Mouse (Mus musculus): ENCODE data around the gene Olfr960.

The Olfr960 gene

DNA sequence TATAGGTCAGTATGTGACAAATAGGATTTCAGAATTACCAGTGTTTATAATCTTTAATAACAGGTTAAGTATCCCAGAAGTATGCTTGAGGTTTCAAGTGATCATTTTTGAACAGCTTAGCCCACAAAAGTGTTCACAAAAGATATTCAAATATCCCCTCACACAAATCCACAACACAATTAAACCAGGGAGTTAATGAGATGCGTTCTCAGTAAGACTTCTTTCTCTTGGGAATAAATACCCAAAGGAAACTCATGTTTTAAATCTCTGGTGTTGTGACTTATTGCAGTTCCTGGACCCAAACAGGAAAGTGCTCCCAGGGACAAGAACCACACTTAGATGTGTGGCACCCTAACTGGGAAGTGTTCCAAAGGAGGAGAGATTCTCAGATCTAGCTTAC, at the start of gene Olfr960:
Gene Olfr960 (plus strand): TSS at position 301 of the 400 bp plus-strand sequence.
- no peak for DNase-seq

- no peak for DNase-seq
Observed at GRCm38 (mm10) chr9:39575469-39575868, 45.7 kb upstream of the Olfr960 start, which contains the start of gene Olfr959. Gene Olfr959 (minus strand): TSS chr9:39575569.

DNA sequence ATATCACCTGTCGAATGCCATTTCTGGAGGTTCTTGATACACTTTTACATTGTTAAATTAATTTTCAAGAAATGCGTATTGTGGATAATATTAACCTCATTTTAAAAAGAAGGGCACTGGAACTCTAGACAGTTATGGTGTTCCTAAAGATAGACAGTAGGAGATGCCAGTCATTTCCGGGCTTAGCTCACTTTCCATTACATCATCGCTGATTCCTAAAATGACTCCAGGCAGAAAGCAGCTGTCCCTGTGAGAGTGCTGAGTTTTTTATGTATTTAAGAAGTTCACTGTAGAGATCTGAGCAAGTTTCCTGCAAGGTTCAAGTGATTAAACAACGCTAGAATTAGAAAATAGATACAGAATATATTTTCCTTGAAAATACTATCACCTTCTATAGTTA, 44.1 kb upstream of the Olfr960 start:
- no peak for DNase-seq

DNA sequence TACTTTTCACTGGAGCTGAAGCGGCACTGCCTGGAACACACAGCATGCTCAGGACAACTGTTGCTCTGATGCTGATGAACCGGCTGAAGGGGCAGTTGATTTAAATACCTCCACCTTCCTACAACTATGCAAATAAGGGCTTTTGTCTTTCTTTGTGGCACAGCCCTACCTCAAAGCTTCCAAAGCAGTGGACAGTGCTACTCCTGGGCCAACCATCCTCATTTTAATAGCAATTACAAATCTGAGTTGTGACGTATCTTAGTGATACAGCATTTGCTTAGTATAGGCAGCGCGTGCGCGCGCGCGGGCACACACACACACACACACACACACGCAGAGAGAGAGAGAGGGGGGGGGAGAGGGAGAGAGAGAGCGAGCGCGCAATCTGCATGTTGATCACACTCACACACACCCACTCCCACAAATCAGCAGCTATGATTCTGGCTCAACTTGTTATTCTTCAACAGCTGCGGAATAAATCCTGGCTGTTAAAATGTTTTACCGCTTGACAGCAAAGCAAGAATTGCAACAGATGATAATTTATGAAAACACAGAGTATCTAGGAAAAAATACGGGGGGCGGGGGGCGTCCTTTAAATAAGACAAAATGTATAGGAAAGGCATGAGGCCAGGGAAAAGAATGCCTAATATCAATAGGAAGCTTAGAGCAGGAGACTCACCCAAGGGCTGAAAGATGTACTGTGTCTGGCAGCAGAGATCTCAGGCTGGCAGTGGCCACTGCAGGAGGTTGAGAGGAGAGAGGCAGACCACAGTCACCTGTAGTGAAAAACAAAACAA, 18.4 kb upstream of the Olfr960 start:
- no peak for DNase-seq

DNA sequence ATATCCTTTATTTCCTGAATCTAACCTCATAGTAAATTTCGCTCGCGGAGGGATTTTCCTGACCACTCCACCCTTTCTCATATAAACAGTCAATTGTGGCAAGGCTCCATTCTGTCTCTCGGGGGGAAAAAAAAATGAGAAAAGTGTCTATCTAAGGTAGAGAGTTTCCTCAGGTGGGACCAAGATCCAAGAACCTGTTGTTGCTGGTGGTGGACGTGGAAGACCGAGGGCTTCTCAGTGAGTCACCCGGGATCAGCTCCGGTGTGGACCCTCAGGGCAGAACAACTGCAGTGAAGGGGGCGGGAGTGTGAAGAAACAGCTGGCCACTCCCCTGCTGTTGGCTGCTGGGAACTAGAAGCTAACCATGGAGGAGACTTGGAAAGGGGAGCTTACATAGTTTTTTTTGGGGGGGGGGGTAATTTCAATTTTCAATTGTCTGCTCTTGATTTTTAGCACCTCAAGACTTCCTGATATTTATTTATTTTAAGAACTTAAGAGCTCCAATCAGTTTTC, 17.8 kb upstream of the Olfr960 start:
- no peak for DNase-seq

DNA sequence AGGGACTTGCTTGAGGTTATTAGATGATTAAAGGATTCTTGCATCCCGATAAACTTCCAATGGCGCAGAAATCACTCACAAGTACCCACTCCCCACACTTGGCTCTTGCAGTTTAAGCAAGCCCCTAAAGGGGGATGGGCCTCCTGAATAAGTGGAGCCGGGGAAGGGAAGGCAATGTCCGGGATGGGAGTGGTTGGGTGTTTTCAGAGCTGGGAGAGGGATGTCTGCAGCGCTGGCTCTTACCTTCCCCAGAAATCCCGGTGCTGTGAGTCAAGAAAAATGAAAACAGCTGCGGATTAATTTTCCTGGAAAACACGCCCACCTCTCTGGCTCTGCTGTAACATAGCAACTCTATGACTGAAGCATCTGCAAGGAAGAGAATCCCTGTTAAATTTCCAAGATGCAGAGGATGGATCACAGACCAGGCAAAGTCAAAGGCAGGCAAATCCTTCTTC, 17.1 kb upstream of the Olfr960 start, which contains the start of gene AW551984:
Gene AW551984 (minus strand): TSS at position 405 of the 455 bp plus-strand sequence.
- no peak for DNase-seq

DNA sequence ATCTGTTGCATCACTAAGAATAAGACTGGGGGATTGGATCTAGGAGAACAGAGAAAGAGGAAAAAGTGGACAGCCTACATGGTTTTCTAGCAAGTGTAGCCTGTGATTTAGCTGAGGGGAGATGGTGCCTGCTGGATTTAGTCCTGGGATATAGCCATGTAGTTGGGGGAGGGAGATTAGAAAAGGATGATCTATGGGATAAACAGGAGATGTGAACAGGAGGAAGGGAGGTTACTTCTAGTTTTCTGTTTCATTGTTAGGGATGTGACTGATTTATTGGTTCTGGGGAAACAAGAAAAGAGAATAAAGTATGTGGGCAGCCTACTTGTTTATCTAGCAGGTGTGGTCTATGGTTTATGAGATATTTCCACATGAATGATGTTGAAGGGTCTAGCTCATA, 12.7 kb upstream of the Olfr960 start:
- no peak for DNase-seq

- no peak for DNase-seq
Observed at GRCm38 (mm10) chr9:39610355-39610754, 10.8 kb upstream of the Olfr960 start, which contains the start of gene Olfr148. Gene Olfr148 (plus strand): TSS chr9:39610655.

DNA sequence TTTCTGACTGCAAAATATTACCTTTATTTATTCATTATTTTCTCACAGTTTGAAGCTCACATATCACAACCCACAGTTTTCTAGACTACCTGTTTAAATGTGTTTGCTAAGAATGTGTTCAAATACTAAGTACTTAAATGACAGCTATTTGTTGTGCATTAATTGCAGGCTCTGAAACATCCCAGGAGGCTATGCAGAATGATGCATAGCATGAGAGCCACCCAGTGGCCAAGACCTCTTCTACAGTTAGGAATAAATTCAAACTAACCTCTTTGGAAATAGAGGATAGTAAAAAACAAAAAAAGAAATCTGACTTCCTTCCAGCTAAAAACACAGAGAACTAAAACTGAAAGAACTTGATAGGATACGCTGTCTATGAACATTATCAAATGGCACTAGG, 9.2 kb upstream of the Olfr960 start:
- DNase-seq: no peak

GRCm38 (mm10) chr9:39623783-39624182, 2.6 kb downstream of the Olfr960 start:
- DNase-seq: no peak

GRCm38 (mm10) chr9:39624711-39625110, 3.5 kb downstream of the Olfr960 start:
- no peak for DNase-seq

DNA sequence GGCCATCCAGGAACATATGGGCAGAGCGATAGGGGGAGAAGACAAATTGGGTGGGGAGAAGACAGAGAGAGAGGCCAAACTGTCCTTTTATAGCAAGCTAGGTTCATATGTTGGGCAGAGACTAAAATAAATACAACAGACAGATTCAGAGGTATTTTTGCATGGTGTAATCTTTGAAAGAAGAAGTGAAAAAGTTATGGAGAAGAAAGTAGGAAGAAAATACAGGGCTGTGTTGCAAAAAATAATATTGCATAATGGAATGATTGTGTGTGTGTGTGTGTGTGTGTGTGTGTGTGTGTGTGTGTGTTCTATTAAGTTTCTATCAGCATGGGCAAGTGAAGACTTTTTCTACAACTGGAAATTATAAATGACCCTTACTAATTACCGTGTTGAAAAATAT, 7.9 kb downstream of the Olfr960 start:
- DNase-seq: no peak

- no peak for DNase-seq
Observed at GRCm38 (mm10) chr9:39633913-39634594, 12.9 kb downstream of the Olfr960 start.

- DNase-seq: no peak
Observed at GRCm38 (mm10) chr9:39644785-39645184, 23.6 kb downstream of the Olfr960 start, which contains the start of gene Olfr961. Gene Olfr961 (plus strand): TSS chr9:39645085.

- no peak for DNase-seq
Observed at GRCm38 (mm10) chr9:39647382-39647781, 26.2 kb downstream of the Olfr960 start.

DNA sequence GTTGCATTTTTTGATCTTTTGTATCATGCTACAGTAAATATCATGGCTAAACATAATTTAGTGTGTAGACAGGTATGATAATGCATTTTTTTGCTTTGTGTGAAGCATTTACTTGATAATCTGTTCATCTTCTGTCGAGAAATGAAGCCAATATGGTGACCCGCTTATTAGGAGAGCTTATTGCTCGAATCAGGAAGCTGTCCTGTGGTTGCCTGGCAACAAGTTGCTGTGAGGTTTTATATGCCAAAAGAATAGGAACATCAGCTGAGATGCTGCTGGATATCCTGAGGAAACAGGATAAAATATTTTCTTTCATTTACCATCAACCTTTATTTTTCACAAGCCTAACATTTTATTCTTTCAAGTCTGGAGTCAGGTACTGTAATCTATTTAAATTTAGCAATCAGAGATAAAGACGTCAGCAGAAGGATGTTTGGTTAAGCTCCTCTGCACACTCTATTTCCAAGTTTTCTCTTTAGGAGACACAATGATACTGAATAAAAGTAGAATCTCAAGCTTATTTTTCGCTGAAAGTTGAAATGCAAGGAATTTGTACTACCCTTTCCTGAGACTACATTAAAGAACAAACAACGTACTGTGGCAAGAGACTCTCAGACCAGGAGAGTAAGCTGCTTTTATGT, 33.7 kb downstream of the Olfr960 start:
- no peak for DNase-seq

DNA sequence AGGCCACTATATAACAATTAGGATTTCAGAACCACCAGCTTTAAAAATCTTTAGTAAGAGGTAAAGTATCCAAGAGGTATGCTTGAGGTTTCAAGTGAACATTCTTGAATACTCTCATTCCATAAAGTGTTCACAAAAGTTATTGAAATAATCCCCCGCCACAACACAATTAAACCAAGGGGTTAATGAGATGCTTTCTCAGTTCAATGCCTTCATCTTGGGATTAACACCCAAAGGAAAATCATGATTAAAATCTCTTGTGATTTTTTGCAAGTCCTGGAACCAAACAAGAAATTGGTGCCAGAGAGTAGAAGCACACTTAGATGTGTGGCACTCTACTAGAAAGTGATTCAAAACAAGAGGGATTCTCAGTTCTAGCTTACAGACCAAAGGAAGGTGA, 45.7 kb downstream of the Olfr960 start, which contains the start of gene Olfr963:
Gene Olfr963 (plus strand): TSS at position 301 of the 400 bp plus-strand sequence.
- DNase-seq: no peak

- no peak for DNase-seq
Observed at GRCm38 (mm10) chr9:39669723-39670122, 48.5 kb downstream of the Olfr960 start.
